Mouse (Mus musculus) stomach, embryonic 14.5 days (tissue): Measurements from ENCODE around the gene Cyp26c1. TPM values are rescaled to one million over a fixed set of nuclear protein-coding genes. Genes with fewer than 3 reads are reported as not detected.

Experiments used
- ATAC-seq: fragments of 200-750 bp; cut with Nextera tagmentation; 2 replicates; pipeline ENCODE4 v1.8.0; 2017; ENCODE audit warnings: low read depth, moderate TSS enrichment; ENCODE audit not compliant: insufficient number of reproducible peaks, insufficient read depth, low FRiP score
- H3K27ac ChIP-seq: fragments of 300-500 bp; sonication (generic); 2 replicates; pipeline ENCODE4 v1.5.1; 2014; ENCODE audit warnings: mild to moderate bottlenecking, low read length, moderate library complexity, mixed read lengths
- H3K27me3 ChIP-seq: fragments of 300-500 bp; sonication (generic); 2 replicates; pipeline ENCODE4 v1.6.1; 2014; ENCODE audit warnings: low read length, control low read depth, mixed read lengths; ENCODE audit not compliant: control insufficient read depth, insufficient read depth
- H3K36me3 ChIP-seq: fragments of 300-500 bp; sonication (generic); 2 replicates; pipeline ENCODE4 v1.6.1; 2014; ENCODE audit warnings: mild to moderate bottlenecking, control low read depth, low read length, moderate library complexity, mixed read lengths; ENCODE audit not compliant: control insufficient read depth, insufficient read depth
- H3K4me1 ChIP-seq: fragments of 300-500 bp; sonication (generic); 2 replicates; pipeline ENCODE4 v1.6.1; 2014; ENCODE audit warnings: low read length, control low read depth, mixed read lengths; ENCODE audit not compliant: control insufficient read depth, insufficient read depth
- H3K4me2 ChIP-seq: fragments of 300-500 bp; sonication (generic); replicated peaks from 2 replicates; pipeline ENCODE4 v1.6.1; 2014; ENCODE audit warnings: low read depth, low read length, control low read depth
- H3K4me3 ChIP-seq: fragments of 300-500 bp; sonication (generic); 2 replicates; pipeline ENCODE4 v1.5.1; 2014; ENCODE audit warnings: low read depth, low read length, control low read depth
- H3K9ac ChIP-seq: fragments of 300-500 bp; sonication (generic); replicated peaks from 2 replicates; pipeline ENCODE4 v1.6.1; 2014; ENCODE audit warnings: low read depth, mild to moderate bottlenecking, control low read depth, low read length, moderate library complexity, mixed read lengths
- H3K9me3 ChIP-seq: fragments of 300-500 bp; sonication (generic); 2 replicates; pipeline ENCODE4 v1.6.1; 2016; ENCODE audit warnings: low read depth, low read length, control low read depth; ENCODE audit not compliant: control insufficient read depth
- WGBS: fragments of 180-500 bp; shearing (Covaris S2); extraction: QIAGEN DNeasy Blood & Tissue Kit; methylation state at CpG from one replicate; pipeline ENCODE4 v1.1.7; 2014; 5-methylcytosine and 5-hydroxymethylcytosine counted together
- polyA plus RNA-seq: library from polyadenylated mRNA; unstranded; fragments of >200 nt; fragmentation: Nextera tagmentation; extraction: Ambion mirVana; gene quantifications from 2 replicates; pipeline ENCODE4 v1.2.1, GENCODE M21; 2014

Gene Cyp26c1
- polyA plus RNA-seq, 1 experiment from 2014 or later, result not detected

DNA sequence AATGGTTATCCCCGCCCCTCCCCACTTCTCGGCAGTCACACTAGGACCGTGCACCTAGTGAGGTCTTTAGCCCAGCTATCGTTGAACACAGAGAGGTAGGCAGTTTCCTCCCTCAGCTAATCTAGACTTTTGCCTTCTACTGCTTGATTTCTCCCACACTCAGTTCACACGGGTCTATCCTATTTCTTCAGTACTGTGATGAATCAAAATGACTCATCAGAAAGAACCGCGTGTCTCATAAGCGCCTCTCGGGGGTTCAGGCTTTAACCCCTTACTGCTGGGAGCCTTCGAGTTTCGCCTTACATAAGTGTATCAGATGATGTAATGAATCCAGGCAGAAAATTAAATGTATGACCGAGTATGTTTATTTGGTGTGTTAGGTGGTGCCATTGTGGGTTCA lies 12.0 kb upstream of the Cyp26c1 start:
- Histone ChIP-seq H3K4me1 (no peaks in the 10 kb centered on the region), H3K27ac (no peak overlapping the region), H3K4me2 (no peak overlapping the region), H3K36me3 (no peaks in the 10 kb centered on the region), H3K27me3 (no peaks in the 10 kb centered on the region), H3K4me3 (no peak overlapping the region), H3K9ac (no peak overlapping the region), H3K9me3 (no peaks in the 10 kb centered on the region)
- WGBS, result 50% methylated on average over 12 of the region's 12 CpGs
- no peak for ATAC-seq

DNA sequence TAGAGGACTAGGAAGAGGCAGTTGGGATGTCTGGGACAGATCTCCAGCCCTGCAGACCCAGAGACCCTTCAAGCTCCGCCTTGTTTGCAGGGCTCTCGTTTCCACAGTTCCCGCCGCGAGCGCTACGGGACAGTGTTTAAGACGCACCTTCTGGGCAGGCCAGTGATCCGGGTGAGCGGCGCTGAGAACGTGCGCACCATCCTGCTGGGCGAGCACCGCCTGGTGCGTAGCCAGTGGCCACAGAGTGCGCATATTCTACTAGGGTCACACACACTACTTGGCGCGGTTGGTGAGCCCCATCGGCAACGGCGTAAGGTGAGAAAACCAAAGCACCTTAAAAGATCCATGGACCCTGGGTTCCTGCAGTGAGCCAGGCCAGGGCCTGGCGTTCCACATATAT lies 966 bp downstream of the Cyp26c1 start:
- Histone ChIP-seq H3K36me3 (no peaks in the 10 kb centered on the region), H3K4me1 (peaks cover 4% of the 10 kb centered on the region; the same call in 1 of the 2 replicates), H3K27ac (no peak overlapping the region), H3K9ac (no peak overlapping the region), H3K4me2 (no peak overlapping the region), H3K4me3 (no peak overlapping the region), H3K9me3 (no peaks in the 10 kb centered on the region), H3K27me3 (peaks cover 81% of the 10 kb centered on the region)
- 9% methylated on average over 23 of the region's 23 CpGs for WGBS
- no peak for ATAC-seq

DNA sequence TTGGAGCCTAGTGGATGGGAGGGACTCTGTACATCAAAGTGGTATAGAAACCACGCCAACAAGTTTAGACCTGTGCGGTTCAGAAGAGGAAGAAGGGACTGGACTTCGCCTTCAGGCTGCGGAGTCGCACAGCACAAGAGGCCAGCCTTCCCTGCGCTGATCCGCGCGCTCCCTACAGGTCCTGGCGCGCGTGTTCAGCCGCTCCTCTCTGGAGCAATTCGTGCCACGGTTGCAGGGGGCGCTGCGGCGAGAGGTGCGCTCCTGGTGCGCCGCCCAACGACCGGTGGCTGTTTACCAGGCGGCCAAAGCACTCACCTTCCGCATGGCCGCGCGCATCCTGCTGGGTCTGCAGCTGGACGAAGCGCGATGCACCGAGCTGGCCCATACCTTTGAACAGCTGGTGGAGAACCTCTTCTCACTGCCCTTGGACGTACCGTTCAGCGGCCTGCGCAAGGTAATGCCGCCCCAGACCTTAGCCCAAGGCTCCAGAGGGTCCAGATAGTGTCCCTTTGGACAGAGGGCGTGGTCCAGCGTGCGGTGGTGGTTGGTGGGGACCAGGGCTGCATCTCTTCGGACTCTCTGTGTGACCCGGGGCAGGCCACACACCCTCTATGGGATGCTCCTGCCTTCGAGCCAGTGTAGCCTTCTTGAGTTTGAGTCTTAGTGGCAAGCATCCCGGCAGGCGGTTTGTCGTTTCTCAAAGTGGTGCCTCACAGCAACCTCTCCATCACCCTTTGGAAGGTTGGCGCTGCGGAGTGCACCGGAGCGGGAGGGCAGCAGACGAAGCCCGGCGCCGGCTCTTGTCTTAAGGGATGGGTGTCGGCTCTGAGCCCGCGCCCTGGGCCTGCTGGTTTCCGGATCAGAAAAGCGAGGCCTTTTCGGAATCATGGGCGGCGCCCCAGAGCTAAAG lies 1.8 kb downstream of the Cyp26c1 start:
- Histone ChIP-seq H3K4me2 (0 out of 2 replicates have a peak overlapping the region, but pooled peaks have one; percentile 10), H3K4me1 (peaks cover 4% of the 10 kb centered on the region; the same call in 1 of the 2 replicates), H3K9ac (no peak overlapping the region), H3K27ac (no peak overlapping the region), H3K27me3 (peaks cover 87% of the 10 kb centered on the region), H3K9me3 (no peaks in the 10 kb centered on the region), H3K36me3 (no peaks in the 10 kb centered on the region), H3K4me3 (0 out of 2 replicates have a peak overlapping the region, but pooled peaks have one; percentile 8)
- WGBS, result 8% methylated on average over 62 of the region's 62 CpGs
- peak; percentile 19; the same call in 1 of the 2 replicates for ATAC-seq

DNA sequence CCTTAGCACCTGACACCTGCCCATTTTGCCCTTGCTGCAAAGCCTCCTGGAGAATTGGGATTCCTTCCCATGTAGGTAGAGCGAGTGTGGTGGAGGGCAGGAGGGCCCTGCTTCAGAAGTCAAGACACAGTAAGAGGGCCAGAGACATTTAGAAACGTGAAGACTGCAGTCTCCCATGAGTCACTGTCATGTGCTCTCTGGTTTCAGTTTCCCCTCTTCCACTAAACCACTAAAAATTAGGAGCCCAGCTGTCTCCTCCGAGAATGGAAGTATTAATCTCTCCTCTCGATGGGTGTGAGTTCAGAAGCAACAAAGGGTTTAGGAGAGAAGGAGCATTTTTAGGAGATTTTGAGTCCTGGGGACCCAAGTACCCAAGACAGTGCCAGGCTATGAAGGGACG lies 4.1 kb downstream of the Cyp26c1 start:
- no peaks in the 10 kb centered on the region for H3K36me3 ChIP-seq
- H3K9ac ChIP-seq, result no peak overlapping the region
- no peak overlapping the region for H3K4me2 ChIP-seq
- H3K4me1 ChIP-seq, result peaks cover 7% of the 10 kb centered on the region; the same call in 1 of the 2 replicates
- no peak overlapping the region for H3K4me3 ChIP-seq
- 38% methylated on average over 5 of the region's 5 CpGs for WGBS
- no peak for ATAC-seq
- H3K9me3 ChIP-seq, result no peaks in the 10 kb centered on the region
- H3K27ac ChIP-seq, result no peak overlapping the region
- peaks cover 98% of the 10 kb centered on the region for H3K27me3 ChIP-seq

DNA sequence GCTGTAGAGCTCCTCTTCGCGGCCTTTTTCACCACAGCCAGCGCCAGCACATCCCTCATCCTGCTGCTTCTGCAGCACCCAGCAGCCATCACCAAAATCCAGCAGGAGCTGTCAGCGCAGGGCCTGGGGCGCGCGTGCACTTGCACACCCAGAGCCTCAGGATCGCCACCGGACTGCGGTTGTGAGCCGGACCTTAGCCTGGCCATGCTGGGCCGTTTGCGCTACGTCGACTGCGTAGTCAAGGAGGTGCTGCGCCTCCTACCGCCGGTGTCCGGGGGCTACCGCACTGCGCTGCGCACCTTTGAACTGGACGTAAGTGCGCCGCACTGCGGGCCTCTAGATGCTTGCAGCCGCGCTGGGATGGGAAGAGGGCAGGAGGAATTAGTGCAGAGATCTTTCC lies 5.3 kb downstream of the Cyp26c1 start:
- Histone ChIP-seq H3K36me3 (no peaks in the 10 kb centered on the region), H3K4me3 (peak overlapping the region; percentile 6; the same call in 1 of the 2 replicates), H3K27me3 (peaks cover 98% of the 10 kb centered on the region), H3K27ac (no peak overlapping the region), H3K4me1 (peaks cover 7% of the 10 kb centered on the region; the same call in 1 of the 2 replicates), H3K4me2 (0 out of 2 replicates have a peak overlapping the region, but pooled peaks have one; percentile 16), H3K9me3 (no peaks in the 10 kb centered on the region), H3K9ac (no peak overlapping the region)
- WGBS, result 5% methylated on average over 29 of the region's 29 CpGs
- ATAC-seq, result no peak

DNA sequence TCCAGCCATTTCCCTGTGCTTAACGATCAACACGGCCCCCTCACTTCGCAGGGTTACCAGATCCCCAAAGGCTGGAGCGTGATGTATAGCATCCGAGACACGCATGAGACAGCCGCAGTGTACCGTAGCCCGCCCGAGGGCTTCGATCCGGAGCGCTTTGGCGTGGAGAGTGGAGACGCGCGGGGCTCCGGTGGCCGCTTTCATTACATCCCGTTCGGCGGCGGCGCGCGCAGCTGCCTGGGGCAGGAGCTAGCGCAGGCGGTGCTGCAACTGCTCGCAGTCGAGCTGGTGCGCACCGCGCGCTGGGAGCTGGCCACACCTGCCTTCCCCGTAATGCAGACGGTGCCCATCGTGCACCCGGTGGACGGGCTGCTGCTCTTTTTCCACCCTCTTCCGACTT lies 7.5 kb downstream of the Cyp26c1 start:
- Histone ChIP-seq H3K4me3 (peak overlapping the region; percentile 24), H3K27me3 (peaks cover 97% of the 10 kb centered on the region), H3K4me2 (peak overlapping the region; percentile 56), H3K36me3 (no peaks in the 10 kb centered on the region), H3K4me1 (peaks cover 16% of the 10 kb centered on the region), H3K9ac (no peak overlapping the region), H3K9me3 (no peaks in the 10 kb centered on the region), H3K27ac (no peak overlapping the region)
- no peak for ATAC-seq
- WGBS, result 1% methylated on average over 40 of the region's 40 CpGs

DNA sequence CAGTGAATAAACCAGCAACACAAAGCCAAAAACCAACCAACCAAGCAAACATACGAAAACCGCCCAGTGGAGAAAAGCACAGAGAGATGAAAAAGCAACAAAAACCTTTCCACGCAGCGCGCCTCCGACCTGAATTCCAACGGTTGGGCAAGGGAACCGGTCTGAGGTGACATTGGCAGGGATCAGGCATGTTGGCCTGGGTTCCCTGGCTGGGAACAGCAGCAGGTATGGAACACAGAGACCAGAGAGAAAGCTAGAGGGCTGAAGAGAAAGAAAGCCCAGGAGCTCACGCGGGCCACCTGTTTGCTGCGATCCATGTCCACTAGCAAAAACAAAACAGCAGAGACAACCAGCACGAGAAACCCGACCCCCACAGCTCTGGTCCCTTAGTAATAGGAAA lies 9.8 kb downstream of the Cyp26c1 start:
- no peak for ATAC-seq
- H3K27ac ChIP-seq, result no peak overlapping the region
- no peak overlapping the region for H3K4me2 ChIP-seq
- no peaks in the 10 kb centered on the region for H3K9me3 ChIP-seq
- WGBS, result 41% methylated on average over 13 of the region's 13 CpGs
- peaks cover 18% of the 10 kb centered on the region for H3K4me1 ChIP-seq
- no peak overlapping the region for H3K4me3 ChIP-seq
- no peaks in the 10 kb centered on the region for H3K36me3 ChIP-seq
- H3K9ac ChIP-seq, result no peak overlapping the region
- H3K27me3 ChIP-seq, result peaks cover 96% of the 10 kb centered on the region

DNA sequence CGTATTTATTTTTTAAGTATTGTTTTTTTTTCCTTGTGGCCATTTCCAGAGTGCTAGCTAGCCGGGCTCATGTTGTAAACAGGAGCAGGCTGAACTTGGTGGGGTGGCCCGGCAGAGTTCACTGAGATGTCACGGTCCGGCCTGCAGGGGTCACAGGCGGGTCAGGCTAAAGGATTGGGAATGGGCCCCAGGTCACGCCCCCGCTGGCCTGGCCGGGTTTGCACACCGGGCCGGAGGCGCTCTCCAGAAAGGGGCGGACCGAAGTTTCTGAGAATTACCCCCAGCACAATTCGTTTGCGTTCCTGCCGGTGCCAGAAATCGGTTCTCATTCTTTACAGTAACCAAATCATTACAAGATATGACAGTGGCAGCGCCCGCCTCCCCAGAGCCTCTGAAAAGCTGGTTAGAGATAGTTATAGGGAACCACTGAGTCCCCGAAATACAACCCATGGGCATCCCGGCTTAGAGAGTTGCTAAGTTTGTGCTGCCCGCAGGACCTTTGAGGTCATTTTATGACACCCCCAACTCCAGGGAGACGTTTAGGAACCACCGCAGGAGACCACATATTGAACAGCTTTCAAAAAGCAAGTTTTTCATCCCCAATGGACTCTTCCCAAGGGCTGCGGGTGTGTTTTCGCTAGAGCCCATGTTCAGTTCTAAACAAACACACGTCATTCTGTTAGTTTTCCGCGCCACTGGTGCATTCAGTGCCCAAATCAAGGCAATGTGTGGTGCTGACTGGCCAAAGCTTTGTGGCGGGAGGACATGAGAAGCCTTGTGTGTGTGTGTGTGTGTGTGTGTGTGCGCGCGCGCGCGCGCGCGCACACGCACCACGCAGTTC lies 10.6 kb downstream of the Cyp26c1 start:
- no peak overlapping the region; the same call in 1 of the 2 replicates for H3K4me2 ChIP-seq

More for the DNA sequence above, 10.6 kb downstream of the Cyp26c1 start:
- Histone ChIP-seq H3K9ac (no peak overlapping the region), H3K27ac (no peak overlapping the region), H3K4me3 (no peak overlapping the region), H3K9me3 (no peaks in the 10 kb centered on the region), H3K4me1 (peaks cover 18% of the 10 kb centered on the region), H3K36me3 (no peaks in the 10 kb centered on the region), H3K27me3 (peaks cover 95% of the 10 kb centered on the region)
- WGBS, result 4% methylated on average over 42 of the region's 42 CpGs
- ATAC-seq, result no peak
